Mouse (Mus musculus) thymus, postnatal 14 days (tissue): ENCODE measurements around the gene Emid1.

Experiments used
- DNase-seq: peaks from one replicate; pipeline ENCODE4 v3.0.0; 2021

The Emid1 gene

DNA sequence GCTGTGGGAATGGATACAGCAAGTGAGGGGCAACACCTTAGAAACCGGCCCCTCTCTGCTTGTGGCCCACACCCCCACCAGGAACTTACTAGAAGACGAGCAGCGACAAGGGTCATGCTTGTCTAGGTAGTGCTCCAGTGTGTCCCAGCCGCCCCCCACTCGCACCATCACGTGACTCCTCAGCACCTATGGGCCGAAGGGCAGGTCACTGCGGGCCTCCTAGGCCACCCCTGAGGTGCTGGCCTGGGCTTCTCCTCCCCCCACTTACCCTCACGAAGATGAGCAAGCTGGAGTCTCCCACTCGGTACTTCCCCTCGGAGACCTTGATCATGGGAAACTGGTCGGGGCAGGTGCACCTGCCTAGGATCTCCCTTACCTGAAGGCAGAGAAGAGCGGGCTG is 89.7 kb downstream of the Emid1 start:
- no peak for DNase-seq

DNA sequence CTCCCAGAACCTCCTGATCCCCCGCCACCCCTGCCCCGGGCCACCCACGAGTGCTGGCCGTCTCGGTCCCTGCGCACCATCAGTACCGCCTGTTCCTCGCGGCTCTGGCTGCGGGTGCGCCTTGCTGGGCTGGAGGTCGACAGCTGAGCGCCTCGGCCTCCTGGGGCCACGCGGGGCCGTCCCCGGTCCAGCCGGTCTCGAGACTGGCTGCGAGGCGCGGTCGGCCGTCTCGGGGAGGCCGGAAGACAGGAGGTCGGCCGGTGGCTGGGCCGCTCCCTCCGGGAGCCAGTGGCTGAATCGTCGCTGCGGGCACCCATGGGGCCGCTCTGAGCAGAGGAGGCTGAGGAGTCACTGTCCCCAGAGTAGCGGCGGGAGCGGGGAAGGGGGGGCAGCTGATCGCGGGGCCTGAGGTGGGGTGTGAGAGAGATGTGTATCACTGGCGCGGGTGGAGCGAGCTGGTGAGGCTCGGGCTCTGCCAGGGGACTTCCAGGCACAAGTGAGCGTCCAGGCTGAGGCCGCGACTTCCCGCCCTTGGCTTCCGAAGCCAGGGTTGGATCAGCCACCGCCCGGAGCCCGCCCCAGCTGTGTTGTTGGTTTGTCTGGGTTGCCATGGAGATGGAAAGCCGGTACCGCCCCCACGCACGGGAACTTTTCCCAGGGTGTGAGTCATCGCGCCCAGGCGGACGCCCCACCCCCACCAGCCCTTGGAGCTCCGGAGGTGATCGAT is 90.5 kb downstream of the Emid1 start:
- peak; percentile 53 for DNase-seq

DNA sequence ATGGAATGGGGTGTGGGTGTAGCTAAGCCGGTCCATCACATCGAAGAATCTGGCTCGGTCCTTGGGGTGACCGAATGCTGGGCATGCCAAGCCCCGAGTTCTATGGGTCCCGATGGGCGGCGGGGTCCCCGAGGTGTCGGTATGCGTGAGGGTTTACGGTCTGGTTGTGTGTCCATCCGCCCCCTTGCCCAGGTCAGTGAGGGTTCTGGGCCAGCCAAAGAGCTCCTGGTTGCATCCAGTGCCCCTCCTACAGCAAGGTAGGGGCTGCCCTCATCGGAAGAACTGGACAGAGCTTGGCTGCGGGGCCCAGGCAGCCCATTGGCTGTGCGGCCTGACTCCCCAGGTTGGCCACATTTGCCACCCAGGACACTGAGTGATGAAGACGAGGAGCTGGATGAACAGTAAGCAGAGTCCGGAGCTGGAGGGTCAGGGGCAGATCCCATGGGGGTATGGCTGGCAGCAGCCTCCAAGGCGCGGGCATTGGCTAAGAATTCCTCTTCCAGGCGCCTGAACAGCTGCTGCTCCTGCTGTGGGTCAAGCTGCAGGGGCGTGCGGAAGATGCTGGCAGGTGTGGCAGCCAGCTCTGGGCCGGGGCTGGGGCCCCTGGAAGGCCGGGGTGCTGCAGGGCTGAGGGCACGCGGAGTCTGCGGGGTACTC is 91.2 kb downstream of the Emid1 start:
- DNase-seq: no peak

DNA sequence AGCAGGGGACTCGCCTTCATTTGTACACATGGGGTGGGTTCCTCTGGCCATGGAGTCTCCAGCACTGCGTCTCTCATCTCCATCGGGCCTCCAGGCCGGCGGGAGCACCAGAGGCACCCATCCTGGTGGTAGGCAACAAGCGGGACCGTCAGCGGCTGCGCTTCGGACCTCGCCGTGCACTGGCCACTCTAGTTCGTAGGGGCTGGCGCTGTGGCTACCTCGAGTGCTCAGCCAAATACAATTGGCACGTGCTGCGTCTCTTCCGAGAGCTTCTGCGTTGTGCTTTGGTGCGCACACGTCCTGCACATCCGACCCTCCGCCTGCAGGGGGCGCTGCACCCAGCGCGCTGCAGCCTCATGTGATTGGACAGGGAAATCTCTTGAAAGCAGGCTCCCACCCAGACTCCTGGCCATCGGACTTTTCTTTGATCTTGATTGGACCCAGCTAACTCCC is 92.3 kb downstream of the Emid1 start:
- DNase-seq: peak; percentile 29

DNA sequence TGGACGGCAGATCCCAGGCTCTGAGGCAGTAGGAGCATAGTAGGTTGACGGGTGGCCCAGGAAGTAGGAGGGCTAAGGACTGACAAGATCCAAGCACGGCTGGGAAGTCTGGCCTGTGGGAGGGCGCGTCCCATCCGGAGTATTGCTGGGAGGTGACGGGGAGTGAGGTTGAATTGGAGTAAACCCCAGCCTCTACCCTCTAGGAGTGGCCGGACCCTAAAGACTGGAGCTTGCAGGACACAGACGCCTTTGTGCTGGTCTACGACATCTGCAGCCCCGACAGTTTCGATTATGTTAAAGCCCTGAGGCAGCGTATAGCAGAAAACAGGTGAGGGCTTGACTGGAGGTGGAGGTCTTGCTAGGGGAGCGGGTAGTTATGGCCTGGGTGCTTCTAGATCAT is 92.8 kb downstream of the Emid1 start:
- no peak for DNase-seq

DNA sequence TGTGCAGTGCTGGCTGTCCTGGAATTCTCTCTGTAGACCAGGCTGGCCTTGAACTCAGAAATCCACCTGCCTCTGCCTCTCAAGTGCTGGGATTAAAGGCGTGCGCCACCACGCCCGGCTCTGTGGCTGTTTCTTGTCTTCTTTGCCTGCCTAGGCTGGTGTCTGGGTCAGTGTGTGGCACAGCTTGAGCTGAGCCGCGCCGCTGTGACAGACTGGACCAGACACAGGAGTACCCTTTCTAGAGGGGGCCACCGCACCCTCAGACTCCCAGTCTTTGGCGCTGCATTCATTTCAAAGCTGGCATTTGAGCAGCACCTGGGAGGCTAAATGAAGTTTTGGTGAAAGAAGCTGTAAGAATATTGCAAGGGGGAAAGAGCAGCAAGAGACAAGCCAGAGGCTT is 93.3 kb downstream of the Emid1 start:
- no peak for DNase-seq

DNA sequence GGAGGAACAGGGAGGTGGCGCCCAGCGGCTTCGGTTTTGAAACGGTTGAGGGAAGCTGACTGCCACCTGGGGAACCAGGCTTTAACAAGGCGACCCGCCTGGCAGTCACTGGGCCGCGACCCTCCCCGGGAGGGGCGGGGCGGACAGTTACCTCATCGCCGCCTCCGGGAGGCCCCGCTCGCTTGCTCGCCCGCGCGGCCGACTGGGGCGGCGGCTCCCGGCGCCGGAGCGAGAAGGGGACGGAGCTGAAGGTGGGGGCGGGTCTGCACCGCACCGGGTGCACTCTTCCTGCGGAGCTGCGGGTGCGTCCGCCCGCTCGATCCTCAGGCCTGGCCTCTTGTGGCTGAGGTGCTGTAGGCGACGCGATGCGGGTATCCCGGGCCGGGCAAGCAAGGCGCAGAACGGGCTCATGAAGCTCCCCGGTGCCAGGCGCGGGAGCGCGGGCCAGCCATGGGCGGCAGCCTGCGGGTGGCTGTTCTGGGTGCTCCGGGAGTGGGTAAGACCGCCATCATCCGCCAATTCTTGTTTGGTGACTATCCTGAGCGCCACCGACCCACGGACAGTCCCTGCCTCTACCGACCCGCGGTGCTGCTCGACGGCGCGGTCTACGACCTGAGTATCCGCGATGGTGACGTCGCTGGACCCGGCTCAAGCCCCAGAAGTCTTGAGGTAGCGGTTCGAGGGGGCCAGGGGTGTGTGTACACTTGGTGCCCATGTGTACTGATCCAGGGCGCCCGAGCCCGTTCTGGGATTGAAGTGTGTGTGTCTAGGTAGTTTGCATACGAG is 94.0 kb downstream of the Emid1 start, which contains the start of gene Rasl10a:
Gene Rasl10a (plus strand): TSS at position 273 of the 786 bp plus-strand sequence.
- DNase-seq: peak; percentile 69

DNA sequence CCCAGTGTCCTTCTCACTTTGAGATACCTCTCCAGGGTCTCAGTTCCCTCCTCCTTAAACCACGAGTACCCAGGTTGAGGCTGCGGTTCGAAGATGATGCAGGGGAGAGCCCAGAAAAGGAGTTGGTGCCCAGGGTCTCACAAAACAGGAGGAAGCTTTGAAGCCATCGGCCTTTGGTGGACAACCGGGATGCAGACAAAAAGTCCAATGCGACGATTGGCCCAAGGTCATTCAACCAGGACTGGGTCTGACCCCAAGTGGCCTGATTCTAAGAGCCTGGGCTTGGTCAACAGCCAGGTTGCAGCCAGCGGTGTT is 94.6 kb downstream of the Emid1 start:
- DNase-seq: no peak

DNA sequence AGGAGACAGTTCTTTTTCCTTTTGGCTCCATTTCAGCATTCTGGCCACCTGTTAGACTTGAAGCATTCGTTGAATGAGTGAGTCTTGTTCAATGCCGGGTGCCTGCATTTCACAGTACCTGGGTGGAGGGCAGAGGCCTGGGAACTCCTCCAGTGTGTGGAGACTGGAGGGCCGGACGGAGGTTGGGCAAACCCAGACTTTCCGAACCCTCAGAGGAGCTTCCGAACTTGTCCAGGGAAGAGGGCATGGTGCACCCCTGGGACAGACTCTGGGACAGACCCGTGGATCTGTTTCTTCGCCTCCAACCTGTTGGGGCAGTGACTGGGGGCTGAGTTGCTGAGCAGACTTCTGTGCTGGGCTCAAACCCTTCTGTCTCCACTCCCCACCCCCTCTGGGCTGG is 95.0 kb downstream of the Emid1 start:
- DNase-seq: no peak
